Mouse (Mus musculus): ENCODE data around the gene Gm266. TPM values are rescaled to one million over a fixed set of nuclear protein-coding genes. Genes with fewer than 3 reads are reported as not detected.

Gene Gm266
- total RNA-seq, 2 experiments from 2014 or later, result 4.7 to 6.5 TPM

DNA sequence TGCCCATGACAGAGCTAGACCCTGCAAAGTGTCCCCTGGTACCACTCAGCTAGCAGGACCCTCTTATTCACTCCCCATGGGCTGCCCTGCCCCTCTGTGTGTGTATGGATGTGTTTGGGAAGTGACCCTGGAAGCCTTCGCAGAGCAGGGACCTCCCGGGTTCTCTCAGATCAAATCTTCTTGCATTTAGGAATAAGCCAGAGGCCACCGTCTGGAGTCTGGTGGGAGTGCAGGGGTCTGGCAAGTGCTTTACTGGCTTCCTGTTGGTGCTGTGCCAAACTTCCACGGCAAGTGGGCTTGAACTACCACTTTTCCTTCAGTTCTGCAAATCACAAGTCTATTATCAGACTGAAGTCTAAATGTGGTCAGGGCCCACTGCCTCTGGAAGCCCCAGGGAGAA, 31.6 kb downstream of the Gm266 start:
- no peak for DNase-seq

DNA sequence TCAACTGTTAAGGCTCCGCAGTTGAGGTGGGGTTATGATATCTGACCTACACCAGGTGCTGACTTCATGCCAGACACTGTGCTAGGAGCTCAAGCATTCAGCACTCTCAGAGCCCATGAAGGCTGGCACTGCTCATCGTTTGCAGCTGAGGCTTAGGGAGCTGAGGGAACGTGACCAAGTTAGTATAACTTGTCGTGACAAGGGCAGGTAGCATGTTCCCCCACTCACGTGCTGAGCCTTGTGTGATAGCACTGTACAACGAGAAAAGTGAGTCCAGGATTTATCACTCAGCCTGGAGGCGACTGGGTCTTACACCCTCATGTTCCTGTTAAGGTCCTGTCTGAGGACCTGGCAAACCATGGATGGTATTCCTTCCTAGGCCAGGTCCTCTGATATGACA, 34.1 kb downstream of the Gm266 start:
- DNase-seq, result no peak

DNA sequence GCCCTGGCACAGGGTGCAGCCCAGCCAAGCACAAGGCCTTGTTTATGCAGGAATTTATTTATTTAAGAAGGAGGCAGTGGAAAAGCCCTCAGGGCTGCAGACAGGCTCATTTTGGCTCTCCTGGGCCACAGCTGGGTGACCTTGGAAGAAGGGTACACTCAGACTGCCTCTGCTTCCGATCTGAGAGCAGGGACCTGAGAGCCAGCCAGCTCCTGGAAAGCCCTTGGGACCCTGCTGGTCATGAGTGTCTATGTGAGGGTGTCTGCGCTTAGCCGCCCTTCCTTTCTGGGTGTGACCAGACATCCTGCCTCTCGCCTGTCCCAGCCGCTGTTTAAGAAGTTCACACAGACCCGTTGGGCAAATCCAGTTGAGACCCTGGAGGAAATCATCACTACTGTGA, 35.3 kb downstream of the Gm266 start:
- DNase-seq, result no peak

DNA sequence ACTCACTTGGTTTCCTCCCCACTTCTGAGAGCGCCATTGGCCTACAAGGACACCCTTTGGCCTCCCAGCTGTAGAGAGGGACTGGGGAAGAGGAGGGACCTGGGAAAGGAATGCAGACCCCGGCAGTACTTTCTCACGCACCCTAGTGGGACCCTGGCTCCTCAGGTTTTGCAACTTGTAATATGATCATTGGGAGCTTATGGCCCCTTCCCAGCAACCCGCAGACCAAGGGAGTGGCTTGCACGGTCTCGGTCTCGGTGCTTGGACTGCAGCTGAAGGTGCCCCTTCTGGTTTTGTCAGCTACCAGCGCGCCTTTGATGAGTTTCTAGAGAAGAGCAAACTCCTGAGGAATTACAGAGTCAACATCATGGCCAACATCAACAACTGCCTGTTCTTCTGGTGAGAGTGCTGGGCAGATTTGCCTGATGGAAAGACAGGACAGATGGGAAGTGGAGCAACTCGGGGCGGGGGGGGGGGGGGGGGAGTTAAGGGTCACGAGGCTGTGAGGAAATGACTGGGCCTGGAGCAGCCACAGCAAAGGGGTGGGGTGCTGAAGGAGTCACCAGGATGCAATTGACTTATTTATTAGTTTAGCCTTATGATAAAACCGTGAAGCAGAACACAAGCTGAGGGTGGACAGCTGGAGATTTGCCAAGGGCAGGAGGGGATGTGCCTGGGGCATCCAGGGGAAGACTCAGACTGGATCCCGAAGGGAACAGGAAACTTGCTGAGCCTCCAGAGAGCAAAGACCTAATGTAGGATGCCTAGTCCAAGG, 36.5 kb downstream of the Gm266 start:
- DNase-seq, result no peak

DNA sequence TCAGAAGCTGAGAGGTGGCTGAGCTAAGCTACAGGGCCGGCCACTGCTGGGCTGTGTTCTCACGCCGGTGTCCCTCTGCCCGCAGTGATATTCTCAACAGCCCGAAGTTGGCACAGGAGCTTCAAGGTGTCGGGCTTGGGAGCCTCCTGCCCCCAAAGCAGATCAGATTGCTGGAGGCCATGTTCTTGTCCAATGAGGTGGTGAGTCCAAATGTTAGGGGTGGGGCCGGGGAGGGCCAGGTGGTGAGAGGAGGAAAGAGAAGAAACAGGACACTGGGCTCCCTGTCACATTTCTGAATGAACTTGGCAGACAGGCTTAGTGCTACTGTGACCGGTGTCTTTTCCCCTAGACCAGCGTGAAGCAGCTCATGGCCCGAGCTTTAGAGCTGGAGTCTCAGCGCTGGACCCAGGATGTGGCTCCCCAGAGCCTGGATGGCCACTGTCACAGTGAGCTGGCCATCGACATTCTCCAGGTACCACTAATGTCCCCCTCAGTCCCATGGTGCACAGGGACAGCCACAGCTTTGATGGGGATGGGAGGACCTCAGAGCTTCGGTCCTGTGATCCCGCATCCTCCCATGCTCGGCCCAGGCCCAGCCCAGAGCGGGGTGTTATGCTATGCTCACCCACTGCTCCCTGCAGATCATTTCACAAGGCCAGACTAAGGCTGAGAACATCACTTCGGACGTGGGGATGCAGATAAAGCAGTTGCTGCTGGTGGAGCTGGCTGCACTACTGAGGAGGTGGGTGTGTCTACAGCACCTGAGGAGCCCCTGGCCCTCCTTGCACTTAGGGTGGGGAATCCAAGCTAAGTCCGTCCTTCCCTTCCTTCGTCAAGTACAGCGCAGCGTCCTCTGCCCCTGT, 37.5 kb downstream of the Gm266 start:
- DNase-seq, result peak; percentile 9

DNA sequence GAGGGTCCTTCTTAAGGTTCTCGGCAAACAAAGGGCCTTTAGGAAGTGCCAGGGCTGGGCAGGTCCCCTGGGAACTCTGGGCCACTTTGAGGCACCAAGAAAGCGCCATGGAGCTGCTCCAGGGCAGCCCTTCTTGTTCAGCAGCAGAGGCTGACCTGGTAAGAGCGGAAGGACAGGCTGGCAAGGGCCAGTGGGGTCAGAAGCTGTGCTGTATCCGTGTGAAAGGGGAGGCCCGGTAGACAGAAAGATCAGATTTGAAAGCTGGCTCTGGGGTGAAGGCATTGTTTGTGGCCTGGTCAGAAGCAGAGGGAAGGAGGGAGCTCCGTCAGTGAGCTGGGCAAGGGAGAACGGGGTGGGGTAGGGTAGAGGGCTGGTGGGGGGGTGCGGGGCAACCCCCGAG, 38.3 kb downstream of the Gm266 start:
- DNase-seq, result no peak

DNA sequence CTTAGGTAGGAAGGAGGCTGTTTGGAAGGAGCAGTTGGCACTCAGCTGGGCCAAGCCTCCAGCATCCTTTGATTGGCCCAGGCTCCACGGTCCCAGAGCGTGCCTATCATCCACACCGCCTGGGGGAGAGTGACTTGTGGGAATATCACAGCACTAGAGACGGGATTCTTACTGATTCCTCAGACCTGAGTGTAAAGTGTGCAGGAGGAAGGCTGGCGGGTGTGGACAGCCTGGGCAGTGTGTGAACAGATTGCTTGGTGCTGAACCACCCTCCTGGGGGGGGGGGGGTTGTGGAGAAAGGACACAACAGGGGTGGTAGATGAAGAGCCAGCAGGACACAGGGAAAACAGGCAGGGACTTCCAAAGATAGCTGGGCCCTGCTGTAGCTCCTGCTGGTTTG, 38.9 kb downstream of the Gm266 start:
- no peak for DNase-seq

DNA sequence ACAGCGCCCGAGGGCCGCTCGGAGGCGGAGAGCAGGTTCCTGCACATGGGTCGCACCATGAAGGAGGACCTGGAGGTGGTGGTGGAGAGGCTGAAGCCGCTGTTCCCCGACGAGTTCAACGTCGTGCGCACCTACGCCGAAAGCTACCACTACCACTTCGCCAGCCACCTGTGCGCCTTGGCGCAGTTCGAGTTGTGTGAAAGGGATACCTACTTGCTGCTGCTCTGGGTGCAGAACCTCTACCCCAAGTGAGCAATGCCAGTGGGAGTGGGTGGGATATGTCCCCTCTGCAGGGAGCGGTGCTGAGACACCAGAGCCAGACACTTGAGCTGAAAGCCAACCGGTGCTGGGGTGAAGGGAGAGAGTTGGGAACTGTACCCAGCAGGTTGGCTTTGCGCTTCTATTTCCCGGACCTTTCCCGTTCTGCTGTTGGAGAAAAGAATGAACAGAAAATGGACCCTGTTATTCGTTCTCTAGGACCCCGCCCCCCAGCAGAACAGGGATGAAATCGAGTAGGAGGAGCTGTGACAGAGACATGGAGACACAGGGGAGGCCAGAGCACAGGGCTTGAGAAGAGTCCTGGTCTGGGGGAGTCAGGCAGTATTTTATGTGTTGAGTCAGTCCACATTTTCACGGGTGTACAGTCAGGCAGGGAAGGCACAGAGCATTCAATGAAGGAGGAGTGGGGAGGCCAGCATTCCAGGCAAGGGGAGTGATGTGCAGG, 39.6 kb downstream of the Gm266 start:
- no peak for DNase-seq

DNA sequence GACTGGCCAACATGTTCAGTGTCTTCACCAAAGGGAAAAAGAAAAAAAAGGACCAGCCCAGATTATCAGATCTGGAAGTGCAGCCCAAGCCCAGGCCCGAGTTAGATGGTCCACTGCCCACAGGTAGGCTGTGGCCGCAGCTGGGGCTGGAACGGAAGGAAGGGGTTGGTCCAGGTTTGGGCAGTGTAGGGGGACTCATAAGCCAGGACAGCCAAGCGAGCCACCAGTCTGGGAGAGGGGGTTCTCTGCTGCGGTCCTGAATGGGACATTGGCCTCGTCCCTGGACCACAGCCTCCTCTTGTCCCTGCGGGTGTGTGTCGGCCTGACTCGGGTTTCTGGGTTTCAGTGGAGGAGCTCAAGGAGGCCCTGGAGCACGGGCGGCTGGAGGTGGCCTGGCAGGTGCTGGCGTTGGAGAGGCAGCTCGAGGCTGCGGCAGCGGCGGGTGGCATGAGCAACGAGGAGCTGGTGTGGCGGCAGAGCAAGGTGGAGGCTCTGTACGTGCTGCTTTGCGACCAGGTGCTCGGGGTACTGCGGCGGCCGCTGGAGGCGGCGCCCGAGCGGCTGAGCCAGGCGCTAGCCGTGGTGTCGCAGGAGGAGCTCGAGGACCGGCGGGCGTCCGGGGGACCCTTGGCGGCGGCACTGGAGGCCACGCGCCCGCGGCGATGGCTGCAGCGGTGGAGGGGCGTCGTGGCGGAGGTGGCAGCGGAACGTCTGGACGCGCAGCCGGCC, 40.3 kb downstream of the Gm266 start:
- DNase-seq, result no peak

DNA sequence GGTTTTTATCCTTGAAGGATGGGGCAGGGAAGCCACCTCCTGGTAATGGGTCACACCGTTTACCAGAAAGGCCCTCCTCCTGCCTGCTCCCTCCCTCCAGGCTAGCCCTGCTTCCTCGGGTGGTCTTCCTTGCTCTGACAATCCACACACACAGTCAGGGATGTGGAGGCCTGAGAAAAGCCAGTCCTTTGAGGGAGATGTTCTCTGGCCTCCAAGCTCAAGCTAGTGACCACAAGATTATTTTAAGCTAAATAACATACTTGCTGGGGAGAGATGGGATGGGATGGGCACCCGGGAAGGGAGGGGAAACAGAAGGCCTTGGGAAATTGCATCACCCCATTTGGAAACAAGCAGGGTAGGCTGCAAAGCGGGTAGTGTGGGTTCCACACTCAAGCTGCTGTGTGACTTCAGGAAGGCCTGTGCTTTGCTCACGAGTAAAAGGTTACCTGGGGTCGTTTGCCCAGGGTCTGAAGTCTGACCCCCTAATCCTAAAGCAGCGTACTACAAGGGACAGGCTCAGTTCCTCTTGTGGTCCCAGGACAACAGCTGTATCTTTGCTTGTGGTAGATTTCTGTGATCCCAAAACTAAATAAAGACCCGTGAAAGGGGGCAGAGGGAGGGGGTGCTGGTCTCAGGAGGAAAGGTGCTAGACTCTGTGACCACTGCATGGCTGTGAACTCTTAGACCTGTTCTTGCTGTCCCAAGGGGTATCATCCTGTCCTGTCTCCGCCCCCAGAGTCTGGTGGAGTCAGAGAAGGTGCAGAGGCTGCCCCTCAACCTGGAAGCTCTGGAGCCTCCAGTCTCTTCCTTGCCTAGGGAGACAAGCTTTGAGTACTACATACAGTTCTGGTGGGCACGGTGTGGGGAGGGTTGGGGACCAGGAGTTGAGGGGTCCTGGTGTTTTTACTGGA, 41.4 kb downstream of the Gm266 start:
- no peak for DNase-seq

DNA sequence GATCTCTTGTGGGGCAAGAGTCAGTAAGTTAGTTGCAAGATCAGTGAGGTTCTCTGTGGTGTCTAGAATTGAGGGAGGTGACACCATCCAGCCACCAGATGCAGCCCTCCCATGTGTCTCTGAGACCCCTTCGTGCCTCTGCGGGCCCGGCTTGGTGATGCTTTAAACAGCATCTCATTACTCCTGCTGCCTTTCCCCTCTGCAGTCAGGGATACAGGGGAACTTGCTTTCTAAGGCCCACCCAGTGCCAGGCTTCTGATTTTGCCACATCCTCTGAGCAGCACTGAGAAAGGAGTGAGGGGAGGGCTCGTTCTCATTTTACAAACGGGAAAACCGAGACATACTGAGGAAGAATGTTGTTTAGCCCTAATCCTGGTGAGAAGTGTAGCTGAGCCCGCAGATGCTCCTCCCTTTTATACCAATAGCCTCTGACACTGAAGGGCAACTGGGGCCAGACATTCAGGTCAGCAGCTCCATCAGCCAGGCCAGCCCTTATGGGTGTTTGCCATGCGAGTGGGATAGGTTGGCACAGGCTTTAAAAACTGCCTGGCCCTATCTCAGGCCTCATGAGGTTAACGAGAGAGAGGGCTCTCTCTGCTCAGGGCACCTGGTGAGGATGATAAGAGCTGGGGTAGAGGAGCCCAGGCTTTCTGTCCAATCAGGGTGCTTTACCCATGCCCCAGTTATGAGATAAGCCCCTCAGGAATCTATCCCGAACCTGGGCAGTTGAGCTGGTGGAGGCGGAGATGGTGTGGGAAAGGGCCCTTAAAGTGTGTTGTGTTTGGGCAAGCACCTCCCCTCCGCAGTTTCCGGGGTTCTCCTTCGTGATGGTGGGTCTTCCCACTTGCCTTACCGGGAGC, 42.4 kb downstream of the Gm266 start:
- no peak for DNase-seq

DNA sequence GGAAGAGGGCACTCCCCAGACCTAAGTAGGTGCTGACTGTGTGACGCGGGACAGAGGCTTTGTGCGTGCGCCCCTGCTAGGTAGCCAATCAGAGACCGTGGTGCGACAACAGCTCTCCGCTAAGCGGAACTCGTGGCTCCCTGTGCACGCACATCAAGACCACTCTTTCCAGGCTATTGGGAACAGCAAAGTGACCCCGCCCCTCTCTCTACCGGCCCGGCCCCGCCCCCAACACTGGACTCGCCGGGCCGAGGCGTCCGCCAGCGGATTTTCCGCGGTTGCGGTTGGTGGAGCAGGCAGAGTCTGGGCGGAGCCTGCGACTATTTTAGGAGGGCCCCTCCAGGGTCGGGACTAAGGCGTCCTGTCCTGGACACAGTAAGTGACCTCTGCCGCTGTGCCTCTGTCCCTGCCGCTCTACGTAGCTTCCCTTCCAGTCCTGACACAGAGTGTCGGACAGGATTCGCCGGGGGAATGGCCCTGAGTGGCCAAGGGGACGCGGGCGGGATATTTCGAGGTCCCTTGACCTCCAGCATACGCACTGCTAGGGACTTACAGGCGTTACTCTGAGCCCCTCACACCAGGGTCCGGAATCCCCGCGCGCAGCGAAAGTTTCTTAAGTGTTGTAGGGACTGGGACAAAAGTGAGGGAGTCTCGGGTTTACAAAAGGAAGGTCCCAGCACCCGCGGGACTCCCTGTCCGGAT, 43.2 kb downstream of the Gm266 start, which contains the start of gene Tnfaip2:
Gene Tnfaip2 (plus strand): TSS at position 161 of the 702 bp plus-strand sequence.
- DNase-seq, result peak; percentile 80

DNA sequence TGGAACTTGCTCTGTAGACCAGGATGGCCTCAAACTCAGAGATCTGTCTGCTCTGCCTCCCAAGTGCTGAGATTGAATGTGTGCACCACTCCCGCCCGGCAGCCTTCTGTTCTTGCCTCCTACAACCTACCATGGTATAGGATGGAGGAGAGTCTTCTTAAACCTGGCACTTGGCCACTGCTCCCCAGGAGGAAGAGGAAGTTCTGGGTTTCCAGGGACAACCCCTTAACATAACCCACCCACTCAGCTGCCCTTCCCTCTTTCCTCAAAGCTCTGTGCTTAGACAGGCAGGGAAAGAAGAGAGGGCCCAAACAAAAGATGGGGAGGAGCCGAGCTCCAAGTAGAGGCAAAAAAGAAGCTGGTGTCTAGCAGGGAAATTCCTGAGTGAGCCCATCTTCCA, 44.1 kb downstream of the Gm266 start:
- DNase-seq, result no peak

DNA sequence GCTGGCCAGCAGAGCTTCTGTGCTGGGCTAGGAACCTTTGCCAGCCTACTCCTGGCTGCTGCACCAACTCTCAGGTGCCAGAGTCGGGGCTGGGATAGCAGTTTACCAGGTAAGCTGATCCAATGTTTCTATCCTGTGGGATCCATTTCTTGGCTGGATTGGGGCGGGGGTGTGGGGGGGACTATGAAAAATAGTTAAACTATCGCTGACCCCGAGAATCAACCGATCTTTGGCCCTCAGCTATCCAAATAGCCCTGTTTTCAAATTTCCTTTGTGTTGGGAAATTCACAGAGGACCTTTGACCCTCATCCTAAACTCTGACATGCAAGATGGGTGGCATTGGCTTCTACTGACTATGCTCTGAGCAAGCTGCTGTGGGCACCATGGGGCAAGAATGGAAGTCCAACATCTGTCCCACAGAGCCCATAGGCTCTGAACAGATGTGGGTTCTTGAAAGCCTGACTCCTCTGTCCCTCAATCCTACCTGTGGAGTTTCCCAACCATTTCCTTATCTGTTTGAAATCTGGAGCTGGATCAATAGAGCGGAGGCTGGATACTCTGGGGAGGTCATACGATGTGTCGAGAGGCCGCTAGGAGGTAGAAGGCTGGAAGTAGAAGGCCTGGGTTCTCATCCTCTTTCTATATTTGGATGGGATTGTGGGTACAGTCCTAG, 44.8 kb downstream of the Gm266 start:
- DNase-seq, result no peak

DNA sequence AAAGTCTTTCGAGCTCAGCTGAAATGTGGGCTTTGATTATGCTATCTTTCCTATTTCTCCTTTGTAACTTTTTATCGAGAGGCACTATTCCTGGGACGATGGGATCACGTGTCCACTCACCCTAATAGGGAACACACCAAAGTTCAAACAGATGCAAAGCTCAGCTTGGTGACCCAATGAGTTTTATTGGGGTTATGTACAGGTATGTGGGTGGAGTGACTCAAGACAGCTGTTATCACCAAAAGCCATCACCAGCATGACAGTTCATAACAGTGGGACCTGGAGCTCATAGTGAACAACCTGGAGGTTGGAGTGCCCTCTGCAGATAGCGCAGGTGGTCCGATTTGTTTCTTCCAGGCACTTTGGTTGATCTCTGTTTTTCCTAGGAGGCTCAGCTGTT, 46.8 kb downstream of the Gm266 start:
- DNase-seq, result no peak

DNA sequence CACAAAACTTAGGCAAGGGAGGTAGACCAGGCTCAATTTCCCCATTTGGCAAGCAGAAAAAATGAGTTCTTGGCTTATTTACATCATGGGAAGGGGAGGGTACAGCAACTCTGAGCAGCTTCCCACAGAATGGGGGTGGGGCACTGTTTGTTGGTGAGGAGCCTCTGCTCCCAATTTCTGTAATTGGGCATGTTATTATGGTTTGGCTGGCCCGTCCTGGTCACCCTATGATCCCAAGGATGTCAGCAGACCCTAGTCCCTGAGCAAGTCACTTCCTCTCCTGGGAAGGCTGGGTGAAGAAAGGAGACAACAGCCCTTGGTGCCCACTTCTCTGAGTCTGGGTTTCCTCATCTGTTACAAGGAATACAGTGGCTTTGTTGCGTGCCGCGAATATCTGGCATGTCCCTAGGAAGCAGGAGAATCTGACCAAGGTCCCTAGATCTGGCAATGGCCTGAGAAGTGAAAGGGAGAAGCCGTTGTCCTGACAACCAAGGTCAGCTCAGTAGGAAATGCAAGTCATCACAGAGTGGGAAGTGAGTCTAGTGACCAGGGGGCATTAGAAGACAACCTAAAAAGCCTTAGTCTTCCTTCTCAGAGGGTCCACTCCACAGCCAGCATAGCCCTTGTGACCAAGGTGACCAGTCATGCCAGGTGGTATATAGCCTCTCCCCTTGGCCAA, 48.3 kb downstream of the Gm266 start:
- DNase-seq, result no peak

DNA sequence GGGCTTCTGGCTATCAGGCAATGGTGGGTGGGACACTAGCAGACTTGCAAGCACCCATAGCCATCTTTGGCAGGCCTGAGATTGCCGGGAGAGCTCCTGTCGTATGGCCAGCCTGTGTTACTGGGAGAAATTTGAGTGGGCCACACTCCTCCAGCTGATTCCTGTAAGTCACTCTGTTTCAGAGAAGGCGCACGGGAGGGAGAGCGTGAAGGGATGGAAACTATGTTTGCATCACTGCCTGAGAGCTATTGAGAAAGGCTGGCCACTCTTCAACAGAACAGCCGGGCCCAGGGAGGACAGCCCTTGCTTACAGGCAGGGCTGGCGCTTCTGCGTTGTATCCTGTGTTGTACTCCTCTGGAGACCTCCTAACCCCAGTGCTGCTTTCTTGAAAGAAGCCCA, 49.0 kb downstream of the Gm266 start:
- DNase-seq, result no peak

DNA sequence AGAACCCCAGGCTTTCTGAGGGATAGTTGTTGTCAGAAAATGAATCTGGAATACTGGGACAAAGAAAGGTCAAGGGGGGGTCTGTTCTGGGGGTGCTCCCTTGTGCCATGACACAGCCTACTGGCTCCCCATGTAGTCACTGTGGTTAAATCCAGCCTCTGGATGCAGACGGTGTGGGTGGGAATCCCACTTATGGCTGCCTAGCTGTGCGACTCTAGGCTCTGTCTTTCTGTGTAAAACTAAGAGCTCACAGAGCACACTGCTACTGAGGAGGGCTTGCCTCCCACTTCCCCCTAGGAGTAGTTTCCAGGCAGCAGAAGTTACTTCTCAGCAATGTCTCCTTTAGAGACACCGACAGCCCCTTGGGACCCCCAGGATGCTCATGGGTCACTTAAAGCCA, 49.5 kb downstream of the Gm266 start:
- DNase-seq, result no peak

Measured in gastrocnemius, postnatal 10 days (tissue).